Mouse (Mus musculus): Measurements from ENCODE around the gene Sirt7.

GRCm38 (mm10) chr11:120627468-120628300, 2.6 kb upstream of the Sirt7 start:
- TF ChIP-seq GATA1 (IDR thresholded peaks at IDR 0.05; ENCODE audit: borderline replicate concordance, low read length) (no peak), CTCF (IDR thresholded peaks at IDR 0.05; ENCODE audit: low read depth, low read length) (no peak), POLR2AphosphoS5 (IDR thresholded peaks at IDR 0.05; ENCODE audit: insufficient replicate concordance, low read depth, low read length) (no peak), TAL1 (conservative IDR thresholded peaks at IDR 0.05; ENCODE audit: low read depth, low read length) (no peak)
